15 mouse cellular contexts compared by ENCODE assay signal in the genomic region with DNA sequence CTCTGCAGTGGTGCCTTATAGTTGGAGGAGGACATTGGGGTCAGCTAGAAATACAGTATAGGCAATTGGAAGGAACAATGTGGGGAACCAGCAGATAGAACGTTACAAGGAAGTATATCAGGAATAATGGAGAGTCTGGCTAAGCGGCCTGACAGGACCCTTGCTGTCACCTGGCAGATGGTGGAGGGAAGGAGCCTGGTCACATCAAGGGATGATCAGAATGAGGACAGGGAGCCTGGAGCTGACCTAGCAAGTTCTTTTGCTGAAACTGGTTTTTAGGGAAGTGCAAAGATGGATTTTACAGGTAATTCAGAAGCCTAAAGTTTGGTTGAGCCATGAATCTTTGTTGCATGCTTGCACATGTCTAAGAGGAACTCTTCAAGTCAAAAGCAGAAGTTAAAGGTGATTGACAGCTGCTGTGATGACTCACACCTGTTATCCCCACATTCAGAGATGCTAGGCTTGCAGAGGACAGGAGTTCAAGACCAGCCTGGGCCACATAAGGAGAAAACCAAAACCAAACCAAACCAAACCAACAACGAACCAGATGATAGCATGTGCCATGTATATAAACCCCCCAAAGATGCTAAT. TPM values are rescaled to one million over a fixed set of nuclear protein-coding genes. Genes with fewer than 3 reads are reported as not detected.
"Had no signal": no experiment of that assay in that cellular context is flagged by ENCODE, and none has a peak within 500 bp of the region (broad histone marks: within the 10 kb centered on the region; RNA-seq: fewer than 3 reads in every experiment).

No protein-coding gene starts in this region.

- H3K4me2 ChIP-seq: liver, embryonic 11.5 days; liver, embryonic 15.5 days; neural tube, embryonic 15.5 days had no signal

- H3K9ac ChIP-seq: liver, embryonic 15.5 days; neural tube, embryonic 15.5 days had no signal

- H3K4me3 ChIP-seq: left cerebral cortex, adult 2 months; limb, embryonic 10.5 days; liver, embryonic 15.5 days; myocyte; neural tube, embryonic 15.5 days had no signal

- DNase-seq: kidney, postnatal 25 days; lung, adult 2 months; lung, postnatal 36 days; midbrain, embryonic 14.5 days; right cerebral cortex, adult 18-20 months; right cerebral cortex, postnatal 25 days; thymus, postnatal 4 days had no signal

- H3K27me3 ChIP-seq: neural tube, embryonic 15.5 days had no signal

- H3K36me3 ChIP-seq: limb, embryonic 10.5 days; liver, embryonic 15.5 days; neural tube, embryonic 15.5 days had no signal

- H3K9me3 ChIP-seq: limb, embryonic 10.5 days; liver, embryonic 15.5 days; neural tube, embryonic 15.5 days had no signal

- H3K27ac ChIP-seq: left cerebral cortex, adult 2 months; limb, embryonic 10.5 days; liver, embryonic 15.5 days; neural tube, embryonic 15.5 days; stomach, postnatal 0 days had no signal

- ATAC-seq: lung, postnatal 0 days had no signal

RNA-seq across cellular contexts. Expression of a gene that starts 43.1 kb away (rescaled TPM):
- polyA plus RNA-seq: myocyte had no signal
